Mouse (Mus musculus): ENCODE measurements around the gene Pygm.

The Pygm gene

DNA sequence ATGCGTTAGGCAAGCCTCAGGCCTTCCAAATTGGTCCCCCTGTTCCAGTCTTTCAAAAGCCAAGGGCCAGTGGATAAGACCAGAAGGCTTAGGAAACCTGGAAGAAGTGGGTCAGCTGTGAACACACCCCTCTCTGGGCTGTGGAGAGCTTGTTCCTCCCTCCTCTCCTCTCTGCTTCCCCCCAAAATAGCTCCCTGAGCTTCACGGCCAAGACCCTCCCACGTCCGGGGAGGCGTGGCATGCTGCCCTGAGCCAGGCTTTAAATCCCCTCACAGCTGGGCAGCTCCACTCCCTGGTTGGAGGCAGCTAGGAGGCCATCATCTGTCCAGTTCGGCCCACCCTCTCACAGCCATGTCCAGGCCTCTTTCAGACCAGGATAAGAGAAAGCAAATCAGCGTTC, at the start of gene Pygm:
Gene Pygm (plus strand): TSS at position 272 of the 400 bp plus-strand sequence.
- DNase-seq (ENCODE audit: low spot score) = peak; percentile 67

DNA sequence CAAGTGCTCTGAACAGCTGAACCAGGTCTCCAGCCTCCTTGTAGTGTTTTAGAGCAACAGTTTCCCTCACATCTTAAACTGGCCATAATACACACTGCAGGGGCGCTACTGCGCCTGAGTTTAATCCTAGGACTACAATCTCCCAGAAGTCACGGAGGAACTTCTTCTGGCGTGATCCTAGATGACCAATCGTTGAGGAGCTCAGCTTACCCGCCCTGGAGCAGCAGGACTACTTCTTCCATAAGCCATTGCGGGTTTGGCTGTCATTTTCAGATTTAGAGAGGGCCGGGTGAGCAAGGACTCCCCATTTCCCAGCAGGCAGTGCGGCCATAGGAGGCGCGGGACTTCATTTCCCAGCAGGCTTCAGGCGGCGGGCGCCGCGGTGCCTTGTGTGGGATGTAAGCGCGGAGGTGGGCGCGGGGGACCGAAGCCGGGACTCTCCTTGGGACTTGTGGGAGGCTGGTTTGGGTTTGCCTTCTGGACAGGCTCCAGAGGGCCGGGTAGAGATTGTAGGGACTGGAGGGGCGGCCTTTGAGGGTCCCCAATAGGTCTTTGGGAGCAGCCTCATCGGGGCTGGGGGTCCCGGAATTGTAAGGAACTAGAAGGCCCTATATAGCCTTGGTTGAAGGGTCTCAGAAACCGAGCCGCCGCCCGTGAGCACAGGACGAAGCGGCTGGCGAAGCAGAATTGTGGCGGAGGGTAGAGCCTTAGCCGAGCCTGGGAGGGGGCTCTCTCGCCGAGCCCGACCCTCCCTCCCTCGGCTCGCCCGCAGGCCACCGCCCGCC, 49.3 kb upstream of the Pygm start, which contains the start of gene Men1:
Gene Men1 (plus strand): TSS at position 307 of the 785 bp plus-strand sequence.
- peak; percentile 98 for DNase-seq (ENCODE audit: low spot score)

DNA sequence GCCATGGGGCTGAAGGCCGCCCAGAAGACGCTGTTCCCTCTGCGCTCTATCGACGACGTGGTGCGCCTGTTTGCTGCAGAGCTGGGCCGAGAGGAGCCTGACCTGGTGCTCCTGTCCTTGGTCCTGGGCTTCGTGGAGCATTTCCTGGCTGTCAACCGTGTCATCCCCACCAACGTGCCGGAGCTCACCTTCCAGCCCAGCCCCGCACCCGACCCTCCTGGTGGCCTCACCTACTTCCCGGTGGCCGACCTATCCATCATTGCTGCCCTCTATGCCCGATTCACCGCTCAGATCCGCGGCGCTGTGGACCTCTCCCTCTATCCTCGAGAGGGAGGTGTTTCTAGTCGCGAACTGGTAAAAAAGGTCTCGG, 48.8 kb upstream of the Pygm start:
- DNase-seq (ENCODE audit: low spot score) = no peak

DNA sequence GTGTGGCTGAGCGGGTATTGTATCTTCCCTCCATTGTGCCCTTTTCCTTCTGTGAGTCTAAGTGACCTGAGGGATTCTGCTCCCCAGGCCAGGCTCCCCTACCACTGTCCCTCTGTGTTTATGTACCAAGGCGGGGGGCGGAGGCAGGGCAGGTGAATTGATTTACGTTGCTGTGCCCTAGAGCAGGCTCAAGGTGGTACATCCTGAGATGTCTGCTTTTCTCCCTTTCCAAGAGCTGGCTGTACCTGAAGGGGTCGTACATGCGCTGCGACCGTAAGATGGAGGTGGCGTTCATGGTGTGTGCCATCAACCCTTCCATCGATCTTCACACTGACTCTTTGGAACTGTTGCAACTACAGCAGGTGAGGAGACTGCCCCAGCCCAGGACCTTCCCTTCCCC, 47.3 kb upstream of the Pygm start:
- DNase-seq (ENCODE audit: low spot score) = no peak

DNA sequence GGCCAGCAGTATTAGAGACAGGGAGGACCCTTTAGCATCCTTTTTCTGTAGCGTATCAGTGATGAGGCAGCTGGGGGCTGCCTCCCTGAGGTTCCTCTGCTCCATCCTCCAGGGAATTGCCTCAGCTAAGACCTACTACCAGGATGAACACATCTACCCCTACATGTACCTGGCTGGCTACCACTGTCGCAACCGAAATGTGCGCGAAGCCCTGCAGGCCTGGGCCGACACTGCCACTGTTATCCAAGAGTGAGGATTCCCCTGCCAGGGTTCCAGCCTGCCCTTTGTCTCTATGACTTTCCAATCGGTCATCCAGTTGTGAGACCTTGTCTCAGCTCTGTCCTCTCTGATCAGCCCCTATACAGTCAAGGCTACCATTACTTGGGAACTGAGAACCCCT, 46.0 kb upstream of the Pygm start:
- no peak for DNase-seq (ENCODE audit: low spot score)

DNA sequence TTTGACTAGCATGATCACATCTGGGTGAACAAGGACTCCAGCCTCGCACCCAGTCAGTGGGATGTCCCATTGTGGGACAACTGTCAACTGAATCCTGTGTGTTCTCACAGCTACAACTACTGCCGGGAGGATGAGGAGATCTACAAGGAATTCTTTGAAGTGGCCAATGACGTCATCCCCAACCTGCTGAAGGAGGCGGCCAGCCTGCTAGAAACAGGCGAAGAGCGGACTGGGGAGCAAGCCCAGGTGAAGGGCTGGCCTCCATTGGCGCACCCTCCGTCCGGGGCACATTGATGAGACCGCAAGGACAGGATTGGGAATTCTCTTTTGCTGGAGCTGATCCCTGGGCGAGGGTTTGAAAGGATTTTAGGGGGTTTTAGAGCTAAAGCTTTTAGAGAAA, 45.5 kb upstream of the Pygm start:
- DNase-seq (ENCODE audit: low spot score) = no peak

DNA sequence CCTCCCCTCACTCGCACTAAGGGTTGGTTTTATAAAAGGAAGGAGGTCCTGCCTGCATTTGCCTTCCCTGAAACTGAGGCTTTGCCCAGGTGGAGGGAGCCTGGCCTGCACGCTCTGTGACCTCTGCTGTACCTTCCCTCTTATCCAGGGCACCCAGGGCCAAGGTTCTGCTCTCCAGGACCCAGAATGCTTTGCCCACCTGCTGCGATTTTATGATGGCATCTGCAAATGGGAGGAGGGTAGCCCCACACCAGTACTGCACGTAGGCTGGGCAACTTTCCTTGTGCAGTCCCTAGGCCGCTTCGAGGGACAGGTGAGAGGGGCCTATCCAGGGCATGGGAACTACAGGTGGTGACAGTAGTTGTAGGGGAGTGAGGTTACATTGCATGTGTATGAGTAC, 45.0 kb upstream of the Pygm start:
- DNase-seq (ENCODE audit: low spot score) = no peak

DNA sequence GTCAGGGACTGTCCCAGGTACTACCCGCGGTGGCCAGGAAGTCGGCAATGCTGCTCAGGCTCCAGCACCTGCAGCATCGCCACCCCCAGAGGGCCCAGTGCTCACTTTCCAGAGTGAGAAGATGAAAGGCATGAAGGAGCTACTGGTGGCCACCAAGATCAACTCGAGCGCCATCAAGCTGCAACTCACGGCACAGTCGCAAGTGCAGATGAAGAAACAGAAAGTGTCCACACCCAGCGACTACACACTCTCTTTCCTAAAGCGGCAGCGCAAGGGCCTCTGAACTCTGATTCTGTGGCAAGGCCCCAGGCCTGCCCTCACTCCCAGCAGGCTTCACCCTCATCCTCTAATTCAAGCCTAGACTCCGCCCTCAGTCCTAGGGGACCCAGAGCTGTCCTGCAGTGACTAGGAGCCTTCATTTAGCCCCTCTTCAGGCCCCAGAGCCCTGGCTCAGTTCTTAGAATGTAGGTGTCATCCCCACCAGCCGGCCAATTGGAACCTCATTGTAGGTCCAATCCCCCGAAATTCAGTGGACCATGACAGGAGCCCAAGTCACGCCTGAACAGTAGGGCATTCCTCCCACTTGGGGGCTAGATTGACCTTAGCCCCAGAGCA, 44.2 kb upstream of the Pygm start:
- DNase-seq (ENCODE audit: low spot score) = no peak

DNA sequence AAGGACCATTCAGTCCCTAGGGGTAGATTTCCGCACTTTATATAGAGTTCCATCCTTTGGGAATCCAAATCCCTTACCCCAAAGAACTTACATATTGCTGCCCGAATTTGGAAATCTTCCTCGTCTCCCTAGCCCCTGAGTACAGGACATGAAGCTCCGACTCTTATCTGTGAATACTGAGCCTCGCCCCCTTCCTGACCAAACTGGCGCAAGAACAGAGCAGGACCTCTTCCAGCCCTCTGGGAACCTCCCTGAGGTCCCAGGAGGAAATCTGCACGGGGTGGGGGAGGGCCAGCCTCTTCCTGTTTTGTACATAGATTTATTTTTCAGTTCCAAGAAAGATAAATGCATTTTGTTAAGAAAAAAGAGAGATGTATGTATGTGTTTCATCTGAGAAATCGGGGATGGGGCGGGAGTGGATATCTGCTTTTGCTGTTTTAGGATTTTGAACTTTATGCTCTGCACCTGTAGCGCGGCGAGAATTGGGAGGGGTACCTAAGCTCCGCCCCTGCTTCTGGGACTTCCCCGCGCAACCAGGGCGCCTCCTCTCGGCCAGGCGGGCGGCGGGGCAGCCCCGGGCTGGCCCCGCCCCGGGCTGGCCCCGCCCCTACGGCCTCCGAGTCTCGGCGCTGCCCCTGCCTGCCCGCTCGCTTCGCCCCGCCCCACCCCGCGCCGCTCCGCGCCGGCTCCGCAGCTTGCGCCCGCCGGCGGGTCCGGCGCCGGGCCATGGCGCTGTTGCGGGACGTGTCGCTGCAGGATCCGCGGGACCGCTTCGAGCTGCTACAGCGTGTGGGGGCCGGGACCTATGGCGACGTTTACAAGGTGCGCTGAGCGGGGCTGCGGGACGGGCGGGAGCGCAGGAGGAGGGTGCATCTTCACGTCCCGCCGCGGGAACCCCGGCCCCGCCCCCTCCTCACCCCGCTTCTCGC, 43.4 kb upstream of the Pygm start, which contains the start of gene Map4k2:
Gene Map4k2 (plus strand): TSS at position 612 of the 929 bp plus-strand sequence.
- DNase-seq (ENCODE audit: low spot score) = peak; percentile 68

DNA sequence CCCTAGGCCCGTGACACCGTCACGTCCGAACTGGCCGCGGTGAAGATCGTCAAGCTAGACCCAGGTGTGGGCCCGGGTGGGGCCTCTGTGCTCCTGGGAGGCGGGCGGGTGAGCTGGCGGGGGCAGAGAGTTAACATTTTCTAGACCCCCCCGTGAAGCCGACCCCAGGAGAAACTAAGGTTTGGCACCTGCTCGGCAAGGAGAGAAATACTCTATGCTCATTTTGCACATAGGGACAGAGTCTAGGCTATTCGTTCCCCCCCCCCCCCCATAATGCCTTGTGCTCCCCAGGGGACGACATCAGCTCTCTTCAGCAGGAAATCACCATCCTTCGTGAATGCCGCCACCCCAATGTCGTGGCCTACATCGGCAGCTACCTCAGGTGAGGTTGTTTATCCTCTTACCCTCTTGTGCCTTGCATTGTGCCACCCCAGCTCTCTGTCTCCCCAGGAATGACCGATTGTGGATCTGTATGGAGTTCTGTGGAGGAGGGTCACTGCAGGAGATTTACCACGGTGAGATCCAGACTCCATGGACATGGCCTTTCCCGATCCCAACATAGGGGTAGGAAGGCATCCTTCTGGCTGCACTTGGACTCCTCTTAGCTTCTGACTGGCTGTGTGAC, 42.6 kb upstream of the Pygm start:
- DNase-seq (ENCODE audit: low spot score) = no peak

DNA sequence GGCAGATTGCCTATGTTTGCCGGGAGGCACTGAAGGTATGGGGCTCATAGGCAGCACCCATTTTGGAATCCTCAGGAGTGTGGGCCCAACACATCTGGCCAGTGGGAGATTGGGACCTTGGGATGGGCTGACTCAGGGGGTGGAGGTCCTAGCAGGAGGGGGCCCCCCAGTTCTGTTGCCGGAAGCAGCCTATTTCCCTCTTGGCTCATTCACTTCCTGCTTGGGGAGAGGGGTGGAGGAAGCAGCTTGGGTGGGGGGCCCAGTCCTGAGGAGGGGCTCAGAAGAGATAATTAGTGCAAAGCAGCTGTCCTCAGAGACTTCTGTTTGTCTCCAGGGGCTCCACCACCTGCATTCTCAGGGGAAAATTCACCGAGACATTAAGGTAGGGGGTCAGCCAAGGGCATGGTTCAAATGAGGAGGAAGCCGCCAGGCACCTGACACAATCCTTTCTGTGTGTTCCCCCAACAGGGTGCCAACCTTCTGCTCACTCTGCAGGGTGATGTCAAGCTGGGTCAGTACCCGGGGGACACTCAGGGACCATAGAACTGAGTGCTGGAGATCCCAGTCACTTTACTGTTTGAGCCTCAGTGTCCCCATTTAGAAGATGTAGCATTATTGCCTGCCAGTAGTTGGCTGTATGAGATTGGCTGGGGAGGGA, 41.8 kb upstream of the Pygm start:
- DNase-seq (ENCODE audit: low spot score) = no peak

DNA sequence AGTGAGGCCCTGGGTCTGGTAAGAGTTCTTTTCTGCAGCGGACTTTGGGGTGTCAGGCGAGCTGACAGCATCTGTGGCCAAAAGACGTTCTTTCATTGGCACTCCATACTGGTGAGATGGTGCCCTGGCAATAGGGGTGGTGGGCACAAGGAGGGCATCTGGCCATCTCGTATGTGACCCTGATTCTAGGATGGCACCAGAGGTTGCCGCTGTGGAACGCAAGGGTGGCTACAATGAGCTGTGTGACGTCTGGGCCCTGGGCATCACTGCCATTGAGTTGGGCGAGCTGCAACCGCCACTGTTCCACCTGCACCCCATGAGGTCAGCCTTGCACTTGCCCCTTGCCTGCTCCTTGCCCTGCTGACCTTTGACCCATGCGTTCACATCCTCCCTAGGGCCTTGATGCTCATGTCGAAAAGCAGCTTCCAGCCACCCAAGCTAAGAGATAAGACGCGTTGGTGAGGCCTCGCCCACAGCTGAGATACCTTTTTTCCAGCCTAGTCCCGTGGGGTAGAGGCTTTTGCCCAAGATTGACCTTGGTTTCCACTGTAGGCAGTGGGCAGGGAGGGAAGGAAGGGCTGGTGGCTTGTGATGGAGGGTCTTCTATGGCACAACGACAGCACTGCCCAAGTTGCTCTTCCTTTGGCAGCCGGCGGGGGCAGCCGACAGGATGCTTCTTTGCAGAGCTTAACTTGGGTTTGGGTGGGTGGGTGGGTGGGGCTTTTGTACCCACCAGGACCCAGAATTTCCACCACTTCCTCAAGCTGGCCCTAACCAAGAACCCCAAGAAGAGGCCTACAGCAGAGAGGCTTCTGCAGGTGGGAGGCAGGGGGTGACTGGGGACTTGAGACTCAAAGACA, 40.9 kb upstream of the Pygm start:
- no peak for DNase-seq (ENCODE audit: low spot score)

DNA sequence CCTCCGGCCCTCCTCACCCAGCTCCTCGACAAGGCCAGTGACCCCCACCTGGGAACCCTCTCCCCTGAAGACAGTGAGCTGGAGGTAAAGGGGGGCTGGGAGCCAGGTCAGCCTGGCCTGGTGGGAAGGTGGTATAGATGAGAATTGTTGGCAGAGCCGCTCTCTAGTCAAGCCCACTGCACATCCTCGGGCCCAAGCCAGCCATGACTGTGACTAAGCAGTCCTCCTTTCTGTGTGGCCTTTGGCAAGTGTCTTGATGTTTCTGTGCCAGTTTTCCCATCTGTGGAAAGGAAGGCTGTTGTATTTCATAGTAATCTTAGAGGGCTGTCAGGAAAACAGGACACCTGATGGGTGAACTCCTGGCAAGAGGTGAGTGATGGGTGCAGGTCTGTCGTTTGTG, 40.2 kb upstream of the Pygm start:
- DNase-seq (ENCODE audit: low spot score) = no peak

DNA sequence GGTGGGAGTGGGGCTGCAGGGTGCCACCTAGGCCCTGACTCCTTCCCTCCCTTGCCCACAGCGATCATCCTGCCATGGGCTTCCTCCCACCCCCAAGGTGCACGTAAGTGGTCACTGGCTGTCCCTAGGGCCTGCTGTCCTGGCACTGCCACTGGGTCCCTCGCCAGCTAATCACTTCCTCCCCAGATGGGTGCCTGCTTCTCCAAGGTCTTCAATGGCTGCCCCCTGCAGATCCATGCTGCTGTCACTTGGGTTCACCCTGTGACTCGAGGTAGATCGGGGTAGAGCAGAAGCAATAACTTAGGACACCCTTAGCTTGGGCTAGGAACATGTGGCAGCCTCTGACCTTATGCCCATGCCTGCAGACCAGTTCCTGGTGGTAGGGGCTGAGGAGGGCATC, 38.2 kb upstream of the Pygm start:
- no peak for DNase-seq (ENCODE audit: low spot score)

DNA sequence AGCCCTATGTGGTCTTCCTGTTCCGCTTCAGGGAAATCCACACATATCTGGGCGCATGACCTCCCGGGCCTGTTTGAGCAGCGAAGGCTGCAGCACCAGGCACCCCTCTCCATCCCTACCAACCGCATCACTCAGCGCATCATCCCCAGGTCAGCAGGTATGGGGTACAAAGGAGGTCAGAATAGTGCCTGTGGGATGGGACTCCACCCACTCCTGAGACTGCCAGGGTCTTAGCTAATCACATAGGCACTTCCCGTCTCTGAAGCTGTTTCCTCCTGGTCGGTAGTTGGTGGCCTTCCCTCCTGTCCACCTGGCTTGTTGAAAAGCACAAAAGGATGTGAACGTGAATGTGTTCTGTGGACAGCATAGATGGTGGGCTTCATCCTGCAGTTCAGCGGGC, 37.5 kb upstream of the Pygm start:
- DNase-seq (ENCODE audit: low spot score) = no peak

DNA sequence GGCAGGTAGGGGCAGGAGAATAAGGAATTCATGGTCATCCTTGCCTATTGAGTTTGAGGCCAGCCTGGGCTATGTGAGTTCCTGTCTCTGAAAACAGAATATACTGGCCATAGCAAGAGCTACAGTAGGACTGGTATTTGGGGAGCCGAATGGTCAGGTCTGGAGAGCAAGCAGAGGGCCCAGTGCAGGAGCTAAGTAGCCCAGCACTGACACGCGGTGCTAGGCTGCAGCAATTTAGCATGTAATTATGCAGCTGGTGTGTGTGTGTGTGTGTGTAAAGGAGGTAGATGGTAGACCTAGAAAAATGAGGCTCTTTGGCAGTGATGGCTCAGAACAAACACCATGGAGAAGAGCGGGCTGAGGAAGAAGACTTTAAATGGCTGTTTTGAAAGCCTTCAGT, 36.6 kb upstream of the Pygm start:
- no peak for DNase-seq (ENCODE audit: low spot score)

DNA sequence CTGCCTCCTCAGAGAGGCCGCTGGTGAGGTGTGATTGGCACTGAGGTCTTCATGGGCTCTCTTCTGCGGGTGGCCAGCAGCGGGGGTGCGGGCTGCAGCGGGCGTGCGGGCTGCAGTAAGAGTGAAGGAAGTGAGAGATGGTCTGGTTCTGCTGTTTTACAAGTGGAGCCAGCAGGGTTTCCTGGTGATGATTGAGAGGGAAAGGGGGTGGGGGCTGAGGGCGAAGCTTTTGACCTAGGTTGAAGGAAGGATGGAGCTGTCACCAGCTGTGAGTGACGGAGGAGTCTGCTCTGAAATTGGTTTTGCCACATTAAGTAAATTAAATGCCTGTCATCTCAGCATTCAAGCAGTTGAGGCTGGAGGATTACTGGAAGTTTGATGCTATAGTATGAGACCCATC, 35.5 kb upstream of the Pygm start:
- no peak for DNase-seq (ENCODE audit: low spot score)

DNA sequence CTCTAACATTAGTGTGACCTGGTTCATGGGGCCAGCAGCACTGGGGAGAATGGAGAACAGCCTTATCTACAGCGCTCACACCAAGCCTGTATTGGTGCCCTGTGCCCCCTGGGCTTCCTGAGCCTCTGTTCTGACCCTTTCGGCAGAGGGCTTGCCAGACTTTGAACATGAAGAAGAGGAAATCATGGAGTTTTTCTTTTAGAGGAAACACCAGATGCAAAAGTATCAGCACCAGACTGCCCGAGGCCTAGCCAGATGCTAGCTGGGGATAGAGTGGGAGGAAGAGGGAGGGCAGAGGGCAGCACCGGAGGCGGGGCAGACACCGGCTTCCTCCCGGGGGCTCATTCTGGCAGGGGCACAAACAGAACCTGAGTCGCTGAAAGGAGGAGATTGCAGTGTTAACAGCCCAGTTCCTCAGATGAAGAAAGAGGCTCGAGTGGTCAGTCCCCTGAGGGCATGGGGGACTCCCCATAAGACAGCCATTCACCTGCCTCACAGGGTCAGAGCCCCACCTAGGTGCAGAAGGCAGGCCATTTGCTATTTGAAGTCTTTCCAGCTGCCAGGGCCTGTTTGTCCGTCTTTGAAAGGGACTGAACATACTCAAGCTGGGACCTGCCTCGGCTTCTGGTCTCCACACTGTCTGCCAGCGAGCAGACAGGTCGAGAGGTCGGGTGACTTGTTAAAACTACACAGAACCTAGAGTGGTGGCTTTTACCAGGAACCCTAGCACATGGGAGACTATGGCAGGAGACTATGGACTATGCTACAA, 34.8 kb upstream of the Pygm start:
- DNase-seq (ENCODE audit: low spot score) = peak; percentile 69

DNA sequence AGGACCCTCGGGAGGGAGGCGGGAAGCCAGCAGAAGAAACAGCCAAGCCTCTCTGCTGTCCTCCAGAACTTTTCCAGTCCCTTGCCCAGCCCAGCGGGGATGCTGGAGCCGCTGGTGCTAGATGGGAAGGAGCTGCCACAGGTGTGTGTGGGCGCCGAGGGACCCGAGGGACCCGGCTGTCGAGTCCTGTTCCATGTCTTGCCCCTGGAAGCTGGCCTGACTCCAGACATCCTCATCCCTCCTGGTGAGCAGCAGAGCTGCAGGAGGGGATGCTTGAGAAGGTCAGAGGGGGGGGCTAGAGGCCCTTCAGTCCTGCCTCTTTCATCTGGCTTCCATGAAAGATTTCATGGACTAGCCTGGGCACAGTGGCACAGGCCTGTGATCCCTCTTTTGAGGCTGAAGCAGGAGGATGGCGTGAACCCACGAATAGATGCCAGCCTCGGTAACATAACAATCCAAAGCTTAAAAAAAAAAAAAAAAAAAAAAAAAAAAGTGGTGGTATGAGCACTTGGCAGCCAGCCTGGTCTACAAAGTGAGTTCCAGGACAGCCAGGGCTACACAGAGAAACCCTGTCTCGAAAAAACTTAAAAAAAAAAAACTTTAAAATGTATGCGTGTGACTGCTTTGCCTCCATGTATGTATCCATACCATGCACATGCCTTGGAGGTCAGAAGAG, 32.6 kb upstream of the Pygm start:
- no peak for DNase-seq (ENCODE audit: low spot score)

All from embryo, embryonic 10 days (tissue).